Mouse (Mus musculus) limb, embryonic 11.5 days (tissue): ENCODE data around the gene Dph5. TPM values are rescaled to one million over a fixed set of nuclear protein-coding genes. Genes with fewer than 3 reads are reported as not detected.

Experiments
- ATAC-seq: fragments of 200-750 bp; cut with Nextera tagmentation; 2 replicates; pipeline ENCODE4 v1.8.0; 2017; ENCODE audit warnings: low read depth; ENCODE audit not compliant: insufficient number of reproducible peaks, low FRiP score, low TSS enrichment
- DNase-seq: peaks from one replicate; pipeline ENCODE4 v3.0.0-alpha.2; 2015; ENCODE audit warnings: low spot score
- H3K27ac ChIP-seq: fragments of 300-500 bp; sonication (generic); replicated peaks from 2 replicates; pipeline ENCODE4 v1.5.1; 2014; ENCODE audit warnings: low read depth, mild to moderate bottlenecking, low read length
- H3K27me3 ChIP-seq: fragments of 300-500 bp; sonication (generic); 2 replicates; pipeline ENCODE4 v1.6.1; 2014; ENCODE audit warnings: mild to moderate bottlenecking, low read length, mixed read lengths; ENCODE audit not compliant: control insufficient read depth, insufficient read depth
- H3K36me3 ChIP-seq: fragments of 300-500 bp; sonication (generic); 2 replicates; pipeline ENCODE4 v1.6.1; 2014; ENCODE audit warnings: mild to moderate bottlenecking, low read length, moderate library complexity, mixed read lengths; ENCODE audit not compliant: control insufficient read depth, insufficient read depth
- H3K4me1 ChIP-seq: fragments of 300-500 bp; sonication (generic); 2 replicates; pipeline ENCODE4 v1.6.1; 2014; ENCODE audit warnings: low read length, mixed read lengths; ENCODE audit not compliant: control insufficient read depth, insufficient read depth
- H3K4me2 ChIP-seq: fragments of 300-500 bp; sonication (generic); 2 replicates; pipeline ENCODE4 v1.6.1; 2014; ENCODE audit warnings: low read depth, mild to moderate bottlenecking, moderate library complexity; ENCODE audit not compliant: severe bottlenecking
- H3K4me3 ChIP-seq: fragments of 300-500 bp; sonication (generic); 2 replicates; pipeline ENCODE4 v1.5.1; 2014; ENCODE audit warnings: low read depth, low read length
- H3K9ac ChIP-seq: fragments of 300-500 bp; sonication (generic); 2 replicates; pipeline ENCODE4 v1.6.1; 2014; ENCODE audit warnings: mild to moderate bottlenecking, low read length
- H3K9me3 ChIP-seq: fragments of 300-500 bp; sonication (generic); 2 replicates; pipeline ENCODE4 v1.6.1; 2016; ENCODE audit warnings: low read length; ENCODE audit not compliant: control insufficient read depth
- WGBS: fragments of 180-500 bp; shearing (Covaris S2); extraction: QIAGEN DNeasy Blood & Tissue Kit; methylation state at CpG from one replicate; pipeline ENCODE4 v1.1.7; 2014; 5-methylcytosine and 5-hydroxymethylcytosine counted together
- polyA plus RNA-seq: library from polyadenylated mRNA; unstranded; fragments of >200 nt; fragmentation: Nextera tagmentation; extraction: Ambion mirVana; gene quantifications from 2 replicates; pipeline ENCODE4 v1.2.1, GENCODE M21; 2014

The Dph5 gene
- polyA plus RNA-seq, 1 experiment from 2014 or later = 23.7 TPM

DNA sequence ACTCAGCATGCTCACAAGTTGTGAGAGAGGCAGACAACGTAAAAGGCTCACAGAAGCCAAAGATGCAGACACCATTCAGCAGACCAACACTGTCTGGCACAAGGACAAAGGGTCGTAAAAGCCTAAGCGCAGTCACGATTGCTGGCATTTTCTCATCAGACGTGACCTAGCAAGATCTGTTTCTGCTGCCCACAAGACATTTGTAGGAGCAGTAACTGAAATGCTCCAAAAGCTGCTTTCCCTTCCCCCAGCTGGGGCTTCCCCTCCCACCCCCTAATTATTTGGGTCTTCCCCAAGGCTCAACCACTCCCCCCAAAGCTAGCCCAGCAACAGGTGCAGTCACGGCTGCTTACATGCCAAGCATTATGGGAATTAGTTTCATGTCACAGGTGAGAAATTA is 12.1 kb upstream of the Dph5 start:
- H3K36me3 ChIP-seq = no peaks in the 10 kb centered on the region
- H3K9ac ChIP-seq = no peak overlapping the region
- ATAC-seq = 0 out of 2 replicates have a peak, but pooled peaks have one; percentile 47
- no peak overlapping the region for H3K4me3 ChIP-seq
- no peak for DNase-seq
- H3K27ac ChIP-seq = no peak overlapping the region
- no peaks in the 10 kb centered on the region for H3K27me3 ChIP-seq
- WGBS = 47% methylated on average over 6 of the region's 6 CpGs
- no peaks in the 10 kb centered on the region for H3K9me3 ChIP-seq
- H3K4me1 ChIP-seq = no peaks in the 10 kb centered on the region
- H3K4me2 ChIP-seq = no peak overlapping the region

DNA sequence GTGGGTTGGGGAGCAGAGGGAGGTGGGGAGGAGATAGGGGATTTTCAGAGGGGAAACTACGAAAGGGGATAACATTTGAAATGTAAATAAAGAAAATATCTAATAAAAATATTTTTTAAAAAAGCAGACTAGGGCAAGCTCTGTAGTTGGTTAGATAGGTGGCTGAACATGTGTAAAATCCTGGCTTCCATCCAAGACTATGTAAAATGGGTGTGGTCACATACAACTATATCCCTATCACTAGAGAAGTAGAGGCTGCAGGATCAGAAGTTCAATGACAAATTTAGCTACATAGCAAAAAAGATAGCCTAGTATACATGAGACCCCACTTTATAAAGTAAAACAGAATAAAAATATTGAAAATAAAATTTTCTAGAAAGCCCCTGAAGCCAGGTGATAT is 10.5 kb upstream of the Dph5 start:
- no peak for DNase-seq
- Histone ChIP-seq H3K4me1 (no peaks in the 10 kb centered on the region), H3K36me3 (no peaks in the 10 kb centered on the region), H3K4me3 (no peak overlapping the region), H3K4me2 (no peak overlapping the region), H3K27ac (no peak overlapping the region), H3K9ac (no peak overlapping the region), H3K27me3 (no peaks in the 10 kb centered on the region), H3K9me3 (no peaks in the 10 kb centered on the region)
- WGBS = 92% methylated on average over 1 of the region's 1 CpGs
- no peak for ATAC-seq

DNA sequence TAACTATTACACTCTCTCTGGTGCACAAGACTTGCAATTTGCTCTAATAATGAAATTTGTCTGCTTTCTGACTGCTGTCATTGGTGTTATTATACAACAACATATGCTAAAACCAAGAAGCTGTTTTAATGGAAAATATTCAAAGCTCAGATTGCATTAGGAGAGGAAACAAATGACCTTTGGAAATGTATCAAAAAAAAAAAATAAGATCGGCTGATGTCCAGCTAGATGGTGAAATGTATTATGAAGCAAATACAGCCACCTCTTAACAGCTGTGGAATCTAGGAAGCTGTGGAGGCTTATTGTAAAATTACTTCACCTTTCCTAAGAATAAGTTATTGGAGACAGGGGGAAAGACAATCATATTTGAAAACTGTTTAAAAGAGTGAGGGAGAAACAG is 3.6 kb upstream of the Dph5 start:
- 93% methylated on average over 1 of the region's 1 CpGs for WGBS
- Histone ChIP-seq H3K27me3 (no peaks in the 10 kb centered on the region), H3K4me3 (no peak overlapping the region), H3K9ac (no peak overlapping the region), H3K27ac (no peak overlapping the region), H3K4me2 (no peak overlapping the region), H3K36me3 (no peaks in the 10 kb centered on the region), H3K9me3 (no peaks in the 10 kb centered on the region), H3K4me1 (no peaks in the 10 kb centered on the region)
- DNase-seq (no peak), ATAC-seq (no peak)

GRCm38 (mm10) chr3:115888310-115889106 is 871 bp downstream of the Dph5 start:
- 2% methylated on average over 21 of the region's 21 CpGs for WGBS
- ATAC-seq = peak; percentile 55
- DNase-seq = no peak

DNA sequence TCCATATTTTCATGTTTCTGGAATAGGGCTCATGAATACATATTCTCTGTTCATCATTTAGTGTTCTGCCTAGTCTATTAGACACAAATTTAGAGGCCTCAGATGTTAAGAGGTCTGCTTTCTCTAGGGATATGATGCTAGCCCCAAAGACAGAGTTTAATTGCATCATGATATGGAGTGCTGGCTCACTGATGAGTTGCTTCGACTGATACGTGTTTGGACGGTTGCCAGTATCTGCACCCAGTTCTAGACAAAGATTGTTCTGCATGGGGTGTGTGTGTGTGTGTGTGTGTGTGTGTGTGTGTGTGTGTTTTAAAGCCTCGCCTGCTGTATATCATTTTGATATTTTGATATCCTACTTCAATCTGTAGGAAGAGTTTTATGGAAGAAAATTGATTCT is 4.7 kb downstream of the Dph5 start:
- ATAC-seq (no peak), DNase-seq (no peak)
- H3K27ac ChIP-seq = no peak overlapping the region
- no peak overlapping the region for H3K4me2 ChIP-seq
- H3K9ac ChIP-seq = no peak overlapping the region
- H3K36me3 ChIP-seq = 0 out of 2 replicates have a peak, but pooled peaks cover 2% of the 10 kb centered on the region
- WGBS = 94% methylated on average over 4 of the region's 4 CpGs
- no peaks in the 10 kb centered on the region for H3K4me1 ChIP-seq
- no peak overlapping the region for H3K4me3 ChIP-seq
- H3K27me3 ChIP-seq = no peaks in the 10 kb centered on the region
- no peaks in the 10 kb centered on the region for H3K9me3 ChIP-seq

More at GRCm38 (mm10) chr3:115888310-115889106, 871 bp downstream of the Dph5 start:
- Histone ChIP-seq H3K4me3 (peak overlapping the region; percentile 80), H3K9me3 (no peaks in the 10 kb centered on the region), H3K36me3 (no peaks in the 10 kb centered on the region), H3K27me3 (no peaks in the 10 kb centered on the region), H3K4me2 (peak overlapping the region; percentile 84), H3K4me1 (no peaks in the 10 kb centered on the region), H3K27ac (no peak overlapping the region), H3K9ac (peak overlapping the region; percentile 68)

DNA sequence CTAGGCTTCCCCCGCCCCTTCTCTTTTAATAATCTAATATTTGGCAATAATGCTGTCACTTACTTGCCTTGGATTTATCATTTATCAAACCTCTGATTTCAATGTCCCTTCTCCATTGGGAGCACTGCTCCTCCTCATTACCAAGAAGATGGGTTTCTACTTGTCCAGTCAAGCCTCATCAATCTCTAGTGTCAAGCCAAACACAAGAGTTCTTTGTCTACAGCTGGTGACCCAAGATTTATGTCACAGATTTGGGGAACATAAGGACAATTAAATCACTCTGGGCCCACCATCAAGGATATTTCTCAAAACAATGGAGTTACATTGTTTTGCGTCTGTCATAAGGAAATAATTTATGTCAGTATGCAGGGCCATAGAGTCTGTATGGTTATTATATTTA is 5.5 kb downstream of the Dph5 start:
- H3K27ac ChIP-seq = no peak overlapping the region
- H3K36me3 ChIP-seq = 0 out of 2 replicates have a peak, but pooled peaks cover 2% of the 10 kb centered on the region
- WGBS = 92% methylated on average over 2 of the region's 2 CpGs
- H3K27me3 ChIP-seq = no peaks in the 10 kb centered on the region
- ATAC-seq (no peak), DNase-seq (no peak)
- no peak overlapping the region for H3K4me2 ChIP-seq
- no peak overlapping the region for H3K4me3 ChIP-seq
- H3K9ac ChIP-seq = no peak overlapping the region
- H3K9me3 ChIP-seq = no peaks in the 10 kb centered on the region
- H3K4me1 ChIP-seq = no peaks in the 10 kb centered on the region

DNA sequence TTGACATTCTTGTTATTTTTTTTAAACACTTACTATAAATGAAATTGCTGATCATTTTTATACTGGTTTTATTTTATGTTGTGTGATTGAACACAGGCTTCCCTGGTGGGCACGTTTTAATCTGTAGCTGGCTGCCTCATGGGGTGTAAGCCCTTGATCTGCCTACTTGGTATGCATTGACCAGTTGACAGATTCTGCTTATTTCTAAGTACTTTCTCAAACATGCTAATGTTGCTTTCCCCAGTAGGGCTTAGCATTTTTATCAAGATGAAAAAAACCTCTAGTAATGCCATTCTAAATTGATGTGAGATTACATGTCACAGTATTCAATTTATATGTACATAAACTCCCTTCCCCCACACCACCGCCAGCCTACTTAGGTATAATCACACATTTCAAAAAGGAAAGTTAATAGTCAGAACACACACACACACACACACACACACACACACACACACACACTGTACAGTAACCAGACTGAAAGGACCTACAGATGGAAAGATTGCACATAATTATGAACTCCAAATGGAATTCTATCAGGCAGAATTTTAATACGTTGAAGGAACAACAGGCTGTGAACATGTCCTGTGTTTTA is 10.8 kb downstream of the Dph5 start:
- WGBS = 81% methylated on average over 3 of the region's 3 CpGs
- Histone ChIP-seq H3K27ac (no peak overlapping the region), H3K4me3 (no peak overlapping the region), H3K27me3 (no peaks in the 10 kb centered on the region), H3K4me1 (no peaks in the 10 kb centered on the region), H3K9me3 (no peaks in the 10 kb centered on the region), H3K4me2 (no peak overlapping the region), H3K9ac (no peak overlapping the region), H3K36me3 (0 out of 2 replicates have a peak, but pooled peaks cover 2% of the 10 kb centered on the region)
- DNase-seq (no peak), ATAC-seq (no peak)

GRCm38 (mm10) chr3:115902301-115902956 is 14.8 kb downstream of the Dph5 start:
- no peak for ATAC-seq
- 91% methylated on average over 9 of the region's 9 CpGs for WGBS

More at GRCm38 (mm10) chr3:115902301-115902956, 14.8 kb downstream of the Dph5 start:
- Histone ChIP-seq H3K9me3 (no peaks in the 10 kb centered on the region), H3K27me3 (no peaks in the 10 kb centered on the region), H3K9ac (no peak overlapping the region), H3K36me3 (no peaks in the 10 kb centered on the region), H3K4me1 (no peaks in the 10 kb centered on the region), H3K4me3 (no peak overlapping the region), H3K27ac (no peak overlapping the region), H3K4me2 (no peak overlapping the region)
- no peak for DNase-seq
